Mouse (Mus musculus) intestine, embryonic 15.5 days (tissue): ENCODE results near the gene Gpr183. TPM values are rescaled to one million over a fixed set of nuclear protein-coding genes. Genes with fewer than 3 reads are reported as not detected.

ENCODE experiments used
- ATAC-seq: fragments of 200-750 bp; cut with Nextera tagmentation; 2 replicates; pipeline ENCODE4 v1.8.0; 2017; ENCODE audit warnings: moderate TSS enrichment, moderate library complexity
- H3K27ac ChIP-seq: fragments of 300-500 bp; sonication (generic); 2 replicates; pipeline ENCODE4 v1.5.1; 2015; ENCODE audit warnings: mild to moderate bottlenecking, inconsistent platforms
- H3K27me3 ChIP-seq: fragments of 300-500 bp; sonication (generic); replicated peaks from 2 replicates; pipeline ENCODE4 v1.6.1; 2015; ENCODE audit warnings: inconsistent platforms
- H3K36me3 ChIP-seq: fragments of 300-500 bp; sonication (generic); 2 replicates; pipeline ENCODE4 v1.6.1; 2015; ENCODE audit warnings: inconsistent platforms
- H3K4me1 ChIP-seq: fragments of 300-500 bp; sonication (generic); replicated peaks from 2 replicates; pipeline ENCODE4 v1.6.1; 2015; ENCODE audit warnings: inconsistent platforms
- H3K4me2 ChIP-seq: fragments of 300-500 bp; sonication (generic); replicated peaks from 2 replicates; pipeline ENCODE4 v1.6.1; 2015; ENCODE audit warnings: mild to moderate bottlenecking, inconsistent platforms
- H3K4me3 ChIP-seq: fragments of 300-500 bp; sonication (generic); replicated peaks from 2 replicates; pipeline ENCODE4 v1.5.1; 2015; ENCODE audit warnings: inconsistent platforms
- H3K9ac ChIP-seq: fragments of 300-500 bp; sonication (generic); 2 replicates; pipeline ENCODE4 v1.6.1; 2015; ENCODE audit warnings: inconsistent platforms
- H3K9me3 ChIP-seq: fragments of 300-500 bp; sonication (generic); 2 replicates; pipeline ENCODE4 v1.6.1; 2016; ENCODE audit warnings: inconsistent platforms
- WGBS: fragments of 180-500 bp; shearing (Covaris S2); methylation state at CpG from one replicate; pipeline ENCODE4 v1.1.7; 2015; 5-methylcytosine and 5-hydroxymethylcytosine counted together
- polyA plus RNA-seq: library from polyadenylated mRNA; unstranded; fragments of >200 nt; fragmentation: Nextera tagmentation; extraction: Ambion mirVana; gene quantifications from 2 replicates; pipeline ENCODE4 v1.2.1, GENCODE M21; 2015

Gene Gpr183
- polyA plus RNA-seq, 1 experiment from 2014 or later: 3.7 TPM

GRCm38 (mm10) chr14:121986028-121986427 is 21.0 kb upstream of the Gpr183 start:
- Histone ChIP-seq H3K9me3 (no peaks in the 10 kb centered on the region), H3K4me1 (no peaks in the 10 kb centered on the region; the same call in 1 of the 2 replicates), H3K9ac (no peak overlapping the region), H3K27me3 (no peaks in the 10 kb centered on the region), H3K36me3 (no peaks in the 10 kb centered on the region), H3K4me3 (no peak overlapping the region), H3K27ac (no peak overlapping the region), H3K4me2 (no peak overlapping the region)
- no peak for ATAC-seq
- WGBS: 80% methylated on average over 6 of the region's 6 CpGs

GRCm38 (mm10) chr14:121985477-121985876 is 20.5 kb upstream of the Gpr183 start:
- H3K4me2 ChIP-seq: no peak overlapping the region
- no peaks in the 10 kb centered on the region for H3K27me3 ChIP-seq
- WGBS: 77% methylated on average over 3 of the region's 3 CpGs
- H3K9ac ChIP-seq: no peak overlapping the region
- H3K4me3 ChIP-seq: no peak overlapping the region
- no peaks in the 10 kb centered on the region for H3K9me3 ChIP-seq
- no peaks in the 10 kb centered on the region for H3K36me3 ChIP-seq
- no peaks in the 10 kb centered on the region; the same call in 1 of the 2 replicates for H3K4me1 ChIP-seq
- ATAC-seq: no peak
- no peak overlapping the region for H3K27ac ChIP-seq

- Histone ChIP-seq H3K4me3 (no peak overlapping the region), H3K27me3 (no peaks in the 10 kb centered on the region), H3K4me2 (peak overlapping the region; percentile 4; the same call in 1 of the 2 replicates), H3K4me1 (no peaks in the 10 kb centered on the region; the same call in 1 of the 2 replicates), H3K27ac (peak overlapping the region; percentile 29; the same call in 1 of the 2 replicates), H3K36me3 (no peaks in the 10 kb centered on the region), H3K9me3 (no peaks in the 10 kb centered on the region), H3K9ac (no peak overlapping the region)
- WGBS: 44% methylated on average over 8 of the region's 8 CpGs
- ATAC-seq: peak; percentile 81
These were observed 18.3 kb upstream of the Gpr183 start for GRCm38 (mm10) chr14:121983009-121983933.

GRCm38 (mm10) chr14:121981531-121981930 is 16.5 kb upstream of the Gpr183 start:
- WGBS: 73% methylated on average over 1 of the region's 1 CpGs
- Histone ChIP-seq H3K9me3 (no peaks in the 10 kb centered on the region), H3K4me2 (no peak overlapping the region), H3K36me3 (no peaks in the 10 kb centered on the region), H3K27me3 (no peaks in the 10 kb centered on the region), H3K27ac (no peak overlapping the region), H3K4me1 (no peaks in the 10 kb centered on the region; the same call in 1 of the 2 replicates), H3K9ac (no peak overlapping the region), H3K4me3 (no peak overlapping the region)
- ATAC-seq: no peak

GRCm38 (mm10) chr14:121973114-121973513 is 8.1 kb upstream of the Gpr183 start:
- H3K36me3 ChIP-seq: no peaks in the 10 kb centered on the region
- no peak for ATAC-seq

GRCm38 (mm10) chr14:121970402-121970801 is 5.4 kb upstream of the Gpr183 start:
- H3K4me2 ChIP-seq: no peak overlapping the region
- H3K36me3 ChIP-seq: no peaks in the 10 kb centered on the region
- no peak overlapping the region for H3K27ac ChIP-seq
- no peaks in the 10 kb centered on the region for H3K4me1 ChIP-seq
- H3K9me3 ChIP-seq: no peaks in the 10 kb centered on the region
- H3K27me3 ChIP-seq: no peaks in the 10 kb centered on the region
- 88% methylated on average over 1 of the region's 1 CpGs for WGBS
- no peak overlapping the region for H3K9ac ChIP-seq
- no peak overlapping the region for H3K4me3 ChIP-seq
- no peak for ATAC-seq

More at GRCm38 (mm10) chr14:121973114-121973513, 8.1 kb upstream of the Gpr183 start:
- Histone ChIP-seq H3K27me3 (no peaks in the 10 kb centered on the region), H3K27ac (no peak overlapping the region), H3K9ac (no peak overlapping the region), H3K4me2 (no peak overlapping the region), H3K4me1 (no peaks in the 10 kb centered on the region), H3K9me3 (no peaks in the 10 kb centered on the region), H3K4me3 (no peak overlapping the region)
- 86% methylated on average over 10 of the region's 10 CpGs for whole genome bisulfite sequencing

- Histone ChIP-seq H3K4me1 (peaks cover 5% of the 10 kb centered on the region; the same call in 1 of the 2 replicates), H3K27me3 (no peaks in the 10 kb centered on the region), H3K9ac (no peak overlapping the region), H3K27ac (no peak overlapping the region), H3K36me3 (no peaks in the 10 kb centered on the region), H3K9me3 (no peaks in the 10 kb centered on the region), H3K4me3 (no peak overlapping the region), H3K4me2 (no peak overlapping the region)
- WGBS: 61% methylated on average over 4 of the region's 4 CpGs
- 0 out of 2 replicates have a peak, but pooled peaks have one; percentile 42 for ATAC-seq
These were observed 2.1 kb upstream of the Gpr183 start for GRCm38 (mm10) chr14:121967095-121967494.

GRCm38 (mm10) chr14:121965461-121965860 is 466 bp upstream of the Gpr183 start:
- Histone ChIP-seq H3K4me2 (no peak overlapping the region), H3K36me3 (no peaks in the 10 kb centered on the region), H3K9ac (no peak overlapping the region), H3K9me3 (no peaks in the 10 kb centered on the region), H3K4me3 (no peak overlapping the region), H3K4me1 (peaks cover 14% of the 10 kb centered on the region), H3K27me3 (no peaks in the 10 kb centered on the region), H3K27ac (no peak overlapping the region)
- ATAC-seq: no peak
- whole genome bisulfite sequencing: 85% methylated on average over 4 of the region's 4 CpGs

GRCm38 (mm10) chr14:121963942-121964335 is 1.1 kb downstream of the Gpr183 start:
- 33% methylated on average over 4 of the region's 4 CpGs for WGBS
- Histone ChIP-seq H3K4me1 (peaks cover 15% of the 10 kb centered on the region), H3K27me3 (no peaks in the 10 kb centered on the region), H3K36me3 (no peaks in the 10 kb centered on the region), H3K27ac (peak overlapping the region; percentile 13; the same call in 1 of the 2 replicates), H3K4me2 (no peak overlapping the region; the same call in 1 of the 2 replicates), H3K9me3 (no peaks in the 10 kb centered on the region), H3K4me3 (peak overlapping the region; percentile 2; the same call in 1 of the 2 replicates), H3K9ac (no peak overlapping the region)
- no peak for ATAC-seq

- H3K27me3 ChIP-seq: no peaks in the 10 kb centered on the region
- WGBS: 47% methylated on average over 9 of the region's 9 CpGs
- peak overlapping the region; percentile 13; the same call in 1 of the 2 replicates for H3K27ac ChIP-seq
- H3K4me1 ChIP-seq: peaks cover 19% of the 10 kb centered on the region
- H3K9ac ChIP-seq: no peak overlapping the region
- H3K36me3 ChIP-seq: no peaks in the 10 kb centered on the region
- H3K4me2 ChIP-seq: no peak overlapping the region; the same call in 1 of the 2 replicates
- peak; percentile 39 for ATAC-seq
- peak overlapping the region; percentile 2; the same call in 1 of the 2 replicates for H3K4me3 ChIP-seq
- H3K9me3 ChIP-seq: no peaks in the 10 kb centered on the region
These were observed 1.6 kb downstream of the Gpr183 start for GRCm38 (mm10) chr14:121963251-121963941.

- Histone ChIP-seq H3K36me3 (no peaks in the 10 kb centered on the region), H3K4me2 (0 out of 2 replicates have a peak overlapping the region, but pooled peaks have one; percentile 3), H3K4me3 (no peak overlapping the region), H3K27me3 (no peaks in the 10 kb centered on the region), H3K9me3 (no peaks in the 10 kb centered on the region), H3K9ac (no peak overlapping the region), H3K4me1 (peaks cover 19% of the 10 kb centered on the region), H3K27ac (peak overlapping the region; percentile 36)
- 68% methylated on average over 14 of the region's 14 CpGs for WGBS
- no peak for ATAC-seq
These were observed 2.7 kb downstream of the Gpr183 start for GRCm38 (mm10) chr14:121962128-121962890.
